Mouse (Mus musculus): ENCODE data around the gene Prr23a3.

- no peak for TF ChIP-seq CTCF (IDR thresholded peaks at IDR 0.05; ENCODE audit: control insufficient read depth, insufficient read depth, insufficient read length)
- no peak for TF ChIP-seq MYOD1 (IDR thresholded peaks at IDR 0.05; ENCODE audit: control insufficient read depth, insufficient read length, low read depth)
- TF ChIP-seq MAX (IDR thresholded peaks at IDR 0.05) = no peak
- TF ChIP-seq USF1 (IDR thresholded peaks at IDR 0.05; ENCODE audit: low read depth) = no peak
- no peak for TF ChIP-seq MYOG (IDR thresholded peaks at IDR 0.05; ENCODE audit: control insufficient read depth, extremely low read depth, insufficient read length)
- no peak for TF ChIP-seq CEBPB (IDR thresholded peaks at IDR 0.05; ENCODE audit: low read depth)
- no peak for TF ChIP-seq FOSL1 (IDR thresholded peaks at IDR 0.05; ENCODE audit: insufficient read depth, low read length, poor library complexity, severe bottlenecking)
Measured at GRCm38 (mm10) chr9:98818971-98819370, 45.6 kb upstream of the Prr23a3 start.

All from C2C12 (cell line).